Mouse (Mus musculus) layer of hippocampus, adult 9-11 months (tissue): ENCODE results near the gene Rab4a.

Source experiments
- DNase-seq: peaks from one replicate; pipeline ENCODE4 v3.0.0; 2022

Rab4a gene

DNA sequence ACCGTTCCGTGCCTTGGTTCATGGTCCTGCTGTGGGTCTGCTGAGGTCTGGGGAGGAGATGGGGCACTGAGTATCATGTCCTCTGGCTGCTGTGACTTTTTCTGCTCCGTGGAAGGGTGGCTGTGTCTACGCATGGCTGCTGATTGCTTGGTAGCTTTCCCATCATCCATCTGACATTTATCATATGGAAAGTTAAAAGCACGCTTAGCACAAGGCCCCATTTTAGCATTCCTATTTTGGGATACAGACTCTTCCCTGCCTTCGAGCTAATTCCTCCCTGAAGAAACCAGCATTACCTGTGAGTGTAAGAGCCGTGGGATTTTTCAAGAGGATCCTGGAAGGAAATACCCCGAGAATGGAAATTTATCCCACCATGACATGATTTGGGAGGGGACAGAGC lies 11.2 kb downstream of the Rab4a start:
- DNase-seq, result no peak

DNA sequence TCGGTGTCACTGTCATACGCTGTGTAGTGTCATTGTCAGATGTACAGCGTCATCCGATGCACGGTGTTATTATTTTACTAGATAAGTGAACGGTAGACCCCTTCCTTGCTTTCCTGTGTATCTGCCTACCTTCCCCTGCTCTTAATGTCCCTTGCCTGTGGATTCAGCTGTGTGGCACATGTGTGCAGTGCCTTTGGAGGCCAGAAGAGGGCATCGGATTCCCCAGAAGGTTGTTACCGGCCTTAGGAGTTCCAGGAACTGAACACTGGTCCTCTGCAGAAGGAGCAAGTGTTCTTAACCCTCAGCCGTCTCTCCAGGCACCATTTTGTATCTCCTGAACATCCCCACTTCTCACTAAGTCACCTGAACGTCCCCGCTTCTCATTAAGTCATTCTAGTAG lies 12.0 kb downstream of the Rab4a start:
- no peak for DNase-seq

GRCm38 (mm10) chr8:123819683-123820610 lies 14.2 kb downstream of the Rab4a start:
- no peak for DNase-seq

DNA sequence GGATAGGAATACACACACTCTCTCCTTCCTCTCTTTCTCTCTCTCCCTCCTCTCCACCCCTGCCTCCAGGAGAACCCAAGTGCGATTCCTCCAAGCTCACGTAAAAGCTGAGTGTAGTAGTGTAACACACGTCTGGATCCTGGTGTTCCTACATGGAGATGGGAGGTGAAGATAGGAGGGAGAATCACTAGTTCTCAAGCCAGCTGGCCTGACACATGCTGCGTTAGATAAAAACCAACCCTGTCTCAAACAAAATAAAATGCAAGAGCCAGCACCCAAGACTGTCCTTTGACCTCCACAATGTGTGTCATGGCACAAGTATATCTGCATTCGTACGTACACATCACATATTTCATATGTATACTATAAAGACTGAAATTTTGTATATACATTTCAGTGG lies 15.0 kb downstream of the Rab4a start:
- DNase-seq, result no peak

DNA sequence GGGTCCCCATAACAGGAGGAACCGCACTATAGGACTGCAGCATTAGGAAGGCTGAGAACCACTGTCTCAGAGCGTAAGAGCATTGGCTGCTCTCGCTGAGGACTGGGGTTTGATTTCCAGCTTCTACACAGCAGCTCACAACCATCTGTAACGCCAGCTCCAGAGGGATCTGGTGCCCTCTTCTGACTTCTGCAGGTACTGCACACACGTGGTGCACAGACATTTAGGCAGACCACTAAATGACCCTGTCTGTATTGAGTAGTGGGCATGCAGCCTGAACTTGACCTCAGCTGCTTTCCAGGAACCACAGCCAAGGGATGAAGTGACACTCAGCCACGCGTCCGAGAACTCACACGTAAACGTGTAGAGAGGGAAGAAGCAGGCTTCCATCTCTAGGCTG lies 17.3 kb downstream of the Rab4a start:
- DNase-seq, result no peak

GRCm38 (mm10) chr8:123823532-123824123 lies 17.8 kb downstream of the Rab4a start:
- DNase-seq, result no peak

- no peak for DNase-seq
Observed at GRCm38 (mm10) chr8:123826001-123826400, 20.2 kb downstream of the Rab4a start.

- no peak for DNase-seq
Observed at GRCm38 (mm10) chr8:123826758-123827157, 21.0 kb downstream of the Rab4a start.

- no peak for DNase-seq
Observed at GRCm38 (mm10) chr8:123827523-123827922, 21.7 kb downstream of the Rab4a start.

DNA sequence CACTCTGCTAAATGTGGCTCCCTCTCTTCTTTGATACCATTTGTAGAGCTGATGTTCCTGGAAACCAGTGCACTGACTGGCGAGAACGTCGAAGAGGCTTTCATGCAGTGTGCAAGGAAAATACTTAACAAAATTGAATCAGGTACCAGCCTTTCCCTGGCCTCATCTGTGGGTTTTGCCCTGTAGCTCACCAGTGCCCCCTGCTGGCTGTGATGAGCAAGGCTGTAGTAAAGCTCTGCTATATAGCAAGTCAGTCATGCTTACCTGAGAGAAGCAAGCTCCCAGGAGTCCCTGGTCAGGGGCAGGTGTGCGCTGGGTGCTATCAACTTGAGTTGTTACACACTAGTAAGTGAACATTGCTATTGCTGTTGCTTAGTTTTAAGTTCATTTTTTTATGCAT lies 27.0 kb downstream of the Rab4a start:
- DNase-seq, result no peak

DNA sequence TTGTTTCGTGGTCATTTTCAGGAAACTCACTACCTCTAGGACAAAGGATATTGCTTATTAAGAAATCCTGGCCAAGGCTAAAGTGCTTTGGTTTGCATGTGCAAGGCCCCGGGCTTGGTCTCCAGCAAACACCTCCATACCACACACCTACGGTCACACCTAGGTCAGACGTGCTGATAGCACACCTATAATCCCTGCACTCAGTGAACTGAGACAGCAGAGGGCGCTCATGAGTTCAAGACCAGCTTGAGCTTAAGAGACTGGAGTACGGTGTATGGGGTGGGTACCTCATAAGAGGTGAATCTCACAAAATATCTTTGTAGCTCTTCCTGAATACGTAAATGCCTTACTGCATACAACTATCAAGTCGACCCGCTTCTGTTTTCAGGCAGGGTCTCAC lies 29.7 kb downstream of the Rab4a start:
- peak; percentile 56 for DNase-seq

DNA sequence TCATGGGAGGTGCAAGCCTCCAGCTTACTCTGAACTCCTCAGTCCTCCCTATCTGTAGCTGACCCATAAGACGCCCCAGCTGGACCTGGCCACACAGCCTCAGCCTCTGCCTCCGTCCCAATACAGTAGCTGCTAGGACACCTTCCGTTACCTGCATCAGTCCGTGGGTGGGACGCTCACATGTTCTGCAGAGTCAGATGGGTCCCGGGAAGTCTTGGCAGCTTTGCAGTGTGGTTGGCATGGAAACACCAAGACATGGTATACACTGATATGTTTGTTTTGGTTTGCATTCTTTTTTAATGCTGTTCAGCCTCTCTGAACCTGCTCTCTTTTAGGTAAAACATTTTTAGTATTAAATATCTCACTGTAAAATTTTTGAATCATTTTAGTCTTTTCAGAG lies 30.6 kb downstream of the Rab4a start:
- DNase-seq, result peak; percentile 74

GRCm38 (mm10) chr8:123838496-123838895 lies 32.7 kb downstream of the Rab4a start:
- no peak for DNase-seq

DNA sequence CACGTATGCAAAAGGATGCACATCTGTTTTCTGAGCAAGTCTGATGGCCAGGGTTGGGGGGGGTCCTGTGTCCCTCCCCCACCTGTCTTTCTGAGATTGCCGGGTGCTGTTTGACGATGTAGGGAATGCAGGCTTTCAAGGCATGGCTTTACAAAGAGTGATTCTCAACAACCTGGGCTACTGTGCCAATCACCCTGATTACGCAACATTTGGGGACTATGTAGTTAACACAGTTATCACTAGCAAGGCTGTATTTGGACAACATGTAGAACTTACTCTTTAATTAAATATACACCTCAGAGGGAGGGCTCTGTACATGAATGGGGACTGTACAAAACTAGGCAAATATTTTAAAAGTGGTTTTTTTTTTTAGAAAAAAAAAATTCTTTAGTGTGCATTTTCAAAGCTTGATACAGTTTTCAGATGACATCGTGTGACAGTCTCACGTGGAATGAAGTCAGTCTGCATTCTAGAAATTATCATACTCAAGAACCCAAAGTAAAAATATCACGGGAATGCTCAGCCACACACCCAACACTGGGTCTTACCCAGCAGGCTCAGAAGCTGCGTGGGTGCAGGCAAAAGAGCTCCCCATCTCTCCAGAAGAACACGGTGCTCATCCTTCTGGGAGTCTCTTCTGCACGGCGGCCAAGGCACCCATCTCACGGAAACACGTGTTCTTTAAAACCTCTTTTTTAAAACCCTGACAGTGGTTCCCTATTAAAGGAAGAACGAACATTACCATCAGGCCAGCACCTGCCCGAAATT lies 35.0 kb downstream of the Rab4a start:
- DNase-seq, result peak; percentile 88

- no peak for DNase-seq
Observed at GRCm38 (mm10) chr8:123842086-123842485, 36.3 kb downstream of the Rab4a start.

GRCm38 (mm10) chr8:123844341-123844740 lies 38.6 kb downstream of the Rab4a start:
- no peak for DNase-seq

GRCm38 (mm10) chr8:123845114-123845513 lies 39.3 kb downstream of the Rab4a start:
- DNase-seq, result no peak

DNA sequence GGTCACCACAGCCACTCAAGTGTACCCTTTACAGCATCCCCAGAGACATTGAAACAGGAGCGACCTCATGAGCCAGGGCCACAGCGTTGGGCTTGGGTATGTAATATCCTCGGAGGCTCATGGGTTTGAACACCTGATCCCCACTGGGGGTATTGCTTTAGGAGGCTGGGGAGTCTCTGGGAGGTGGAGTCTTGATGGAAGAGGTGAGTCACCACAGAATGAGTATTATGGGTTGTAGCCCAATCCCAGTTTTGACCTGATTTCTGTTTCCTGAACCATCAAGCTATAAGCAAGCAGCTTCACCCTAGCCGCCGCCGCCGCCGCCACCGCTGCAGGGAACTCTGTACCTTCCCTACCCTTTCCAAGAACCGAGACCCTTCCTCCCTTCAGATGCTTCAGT lies 40.2 kb downstream of the Rab4a start:
- no peak for DNase-seq

GRCm38 (mm10) chr8:123846509-123846908 lies 40.7 kb downstream of the Rab4a start:
- peak; percentile 66 for DNase-seq

DNA sequence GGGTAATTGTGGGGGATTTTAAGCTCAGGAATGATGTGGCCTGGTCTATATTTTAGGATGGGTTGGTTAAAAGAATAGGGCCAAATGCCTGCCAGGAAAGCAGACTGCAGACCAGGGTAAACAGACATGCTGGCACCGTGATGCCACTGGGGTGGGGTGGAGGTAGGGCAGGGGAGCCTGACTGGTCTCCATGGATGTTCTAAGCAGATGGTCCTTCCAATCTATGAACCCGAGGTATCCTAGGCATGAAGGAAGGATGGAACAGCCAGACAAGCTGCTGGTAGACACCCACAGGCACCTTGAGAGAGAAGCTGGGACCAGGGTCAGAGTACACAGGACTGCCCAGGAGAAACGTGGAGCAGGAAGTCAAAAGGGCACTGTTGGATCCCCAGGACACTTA lies 41.8 kb downstream of the Rab4a start:
- no peak for DNase-seq

DNA sequence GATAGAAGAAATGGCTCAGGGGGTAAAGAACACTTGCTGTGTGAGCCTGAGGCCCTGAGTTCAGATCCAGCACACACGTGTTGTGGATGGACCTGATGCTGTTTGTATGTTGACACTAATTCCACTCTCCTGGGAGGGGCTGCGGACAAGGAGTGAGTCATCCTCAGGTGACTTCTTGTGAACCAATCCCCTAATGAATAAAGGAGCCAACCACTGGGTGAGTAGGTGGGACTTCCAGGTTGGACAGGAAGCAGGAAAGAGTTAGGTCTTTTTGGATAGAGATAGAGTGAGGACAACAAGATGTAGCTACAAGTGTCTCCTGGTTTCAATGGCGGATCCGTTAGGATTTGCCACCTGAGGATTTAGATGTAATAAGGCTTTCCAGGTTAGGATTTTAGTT lies 43.6 kb downstream of the Rab4a start:
- DNase-seq, result no peak

- DNase-seq, result no peak
Observed at GRCm38 (mm10) chr8:123851590-123851989, 45.8 kb downstream of the Rab4a start.

GRCm38 (mm10) chr8:123854252-123854651 lies 48.5 kb downstream of the Rab4a start:
- no peak for DNase-seq
